Mouse (Mus musculus) hindbrain, embryonic 13.5 days (tissue): ENCODE measurements around the gene Reep6. TPM values are rescaled to one million over a fixed set of nuclear protein-coding genes. Genes with fewer than 3 reads are reported as not detected.
A peak's percentile ranks its signal among the peaks of the same experiment; 100 is the strongest.

Experiments used
- ATAC-seq: fragments of 200-750 bp; cut with Nextera tagmentation; 2 replicates; pipeline ENCODE4 v1.8.0; 2017; ENCODE audit warnings: moderate TSS enrichment; ENCODE audit not compliant: low FRiP score
- H3K27ac ChIP-seq: fragments of 300-500 bp; sonication (generic); 2 replicates; pipeline ENCODE4 v1.5.1; 2015; ENCODE audit warnings: inconsistent platforms, mild to moderate bottlenecking, moderate library complexity
- H3K27me3 ChIP-seq: fragments of 300-500 bp; sonication (generic); 2 replicates; pipeline ENCODE4 v1.6.1; 2015; ENCODE audit warnings: mild to moderate bottlenecking, inconsistent platforms
- H3K36me3 ChIP-seq: fragments of 300-500 bp; sonication (generic); 2 replicates; pipeline ENCODE4 v1.6.1; 2015; ENCODE audit warnings: mild to moderate bottlenecking, inconsistent platforms
- H3K4me1 ChIP-seq: fragments of 300-500 bp; sonication (generic); replicated peaks from 2 replicates; pipeline ENCODE4 v1.6.1; 2015; ENCODE audit warnings: inconsistent platforms
- H3K4me2 ChIP-seq: fragments of 300-500 bp; sonication (generic); 2 replicates; pipeline ENCODE4 v1.6.1; 2015; ENCODE audit warnings: inconsistent platforms, mild to moderate bottlenecking, moderate library complexity
- H3K4me3 ChIP-seq: fragments of 300-500 bp; sonication (generic); 2 replicates; pipeline ENCODE4 v1.5.1; 2015; ENCODE audit warnings: mild to moderate bottlenecking, inconsistent platforms
- H3K9ac ChIP-seq: fragments of 300-500 bp; sonication (generic); 2 replicates; pipeline ENCODE4 v1.6.1; 2015; ENCODE audit warnings: mild to moderate bottlenecking, inconsistent platforms
- H3K9me3 ChIP-seq: fragments of 300-500 bp; sonication (generic); 2 replicates; pipeline ENCODE4 v1.6.1; 2016; ENCODE audit warnings: inconsistent platforms
- WGBS: fragments of 180-500 bp; shearing (Covaris S2); methylation state at CpG from one replicate; pipeline ENCODE4 v1.1.7; 2015; 5-methylcytosine and 5-hydroxymethylcytosine counted together
- polyA plus RNA-seq: library from polyadenylated mRNA; unstranded; fragments of >200 nt; fragmentation: Nextera tagmentation; extraction: Ambion mirVana; gene quantifications from 2 replicates; pipeline ENCODE4 v1.2.1, GENCODE M21; 2015

Gene Reep6
- polyA plus RNA-seq, 1 experiment from 2014 or later, result 3.1 TPM

DNA sequence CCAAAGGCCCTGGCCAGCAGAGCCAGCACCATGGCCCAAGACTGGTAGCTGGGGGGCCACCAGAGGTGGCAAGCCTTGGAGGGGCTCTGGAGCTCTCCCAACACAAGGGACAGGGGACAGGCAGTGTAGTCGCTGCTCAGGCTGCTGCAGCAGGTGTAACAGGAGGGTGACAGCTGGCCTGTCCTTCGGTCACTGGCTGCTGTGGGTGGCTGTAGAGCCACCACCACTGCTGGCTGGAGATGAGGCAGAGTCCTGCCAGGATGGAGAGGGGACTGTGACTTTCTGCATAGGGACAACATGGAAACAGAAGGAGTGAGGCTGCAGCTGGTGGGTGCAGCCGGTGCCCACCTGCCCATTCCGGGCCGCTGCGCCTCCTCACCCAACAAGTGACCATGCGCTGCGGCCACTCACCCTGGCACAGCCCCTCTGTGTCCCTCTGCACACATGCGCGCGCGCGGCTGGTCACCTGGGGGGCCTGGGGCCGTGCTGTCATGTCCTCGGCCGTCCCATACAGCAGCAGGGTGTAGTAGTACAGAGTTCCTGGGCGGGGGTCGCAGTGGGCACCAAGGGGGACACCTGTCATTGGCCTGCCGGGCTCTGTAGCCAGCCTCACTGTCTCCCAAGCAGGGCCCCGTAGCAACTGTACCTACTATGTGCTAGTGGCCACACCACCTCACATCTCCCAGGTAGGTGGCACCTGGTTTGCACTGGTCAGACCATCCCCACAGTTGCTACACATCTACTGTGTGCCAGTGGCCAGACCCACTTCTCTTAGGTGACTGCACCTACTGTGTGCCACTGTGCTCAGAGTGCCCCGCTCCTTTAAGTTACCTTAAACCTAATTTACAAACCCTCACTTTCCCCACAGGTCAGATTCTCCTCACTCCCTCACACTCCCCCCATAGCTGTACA is 7.8 kb upstream of the Reep6 start:
- peaks cover 41% of the 10 kb centered on the region for H3K4me1 ChIP-seq
- peak overlapping the region; percentile 79; the same call in 1 of the 2 replicates for H3K4me2 ChIP-seq
- no peak for ATAC-seq
- peaks cover 22% of the 10 kb centered on the region for H3K36me3 ChIP-seq
- H3K9me3 ChIP-seq, result no peaks in the 10 kb centered on the region
- no peak overlapping the region for H3K27ac ChIP-seq
- WGBS, result 91% methylated on average over 21 of the region's 21 CpGs
- peaks cover 31% of the 10 kb centered on the region for H3K27me3 ChIP-seq
- H3K4me3 ChIP-seq, result no peak overlapping the region
- H3K9ac ChIP-seq, result no peak overlapping the region

DNA sequence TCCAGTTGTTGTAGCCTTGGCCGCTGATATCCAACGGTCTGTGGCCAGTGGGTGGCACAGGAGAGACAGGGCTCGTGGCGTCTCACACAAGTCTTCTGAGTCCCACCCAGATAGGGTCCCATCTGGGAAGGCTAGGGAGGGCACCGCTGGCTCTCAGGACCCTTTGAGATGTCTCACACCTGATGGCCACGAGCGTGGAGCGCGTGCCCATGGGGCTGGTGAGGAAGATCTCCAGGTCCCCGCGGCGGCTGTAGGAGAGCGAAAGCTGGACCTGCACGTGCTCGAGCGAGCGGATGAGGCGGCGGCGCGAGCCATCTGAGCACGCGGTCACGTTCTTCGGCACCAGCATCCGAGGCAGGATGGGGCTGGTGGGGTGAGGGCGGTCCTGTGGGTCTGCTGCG is 6.9 kb upstream of the Reep6 start:
- no peaks in the 10 kb centered on the region for H3K9me3 ChIP-seq
- 5% methylated on average over 28 of the region's 28 CpGs for whole genome bisulfite sequencing
- peaks cover 32% of the 10 kb centered on the region for H3K4me1 ChIP-seq
- peak overlapping the region; percentile 70 for H3K9ac ChIP-seq
- peaks cover 35% of the 10 kb centered on the region for H3K27me3 ChIP-seq
- ATAC-seq, result 0 out of 2 replicates have a peak, but pooled peaks have one; percentile 4
- peaks cover 14% of the 10 kb centered on the region for H3K36me3 ChIP-seq
- peak overlapping the region; percentile 79 for H3K4me2 ChIP-seq
- H3K4me3 ChIP-seq, result peak overlapping the region; percentile 45
- no peak overlapping the region for H3K27ac ChIP-seq

DNA sequence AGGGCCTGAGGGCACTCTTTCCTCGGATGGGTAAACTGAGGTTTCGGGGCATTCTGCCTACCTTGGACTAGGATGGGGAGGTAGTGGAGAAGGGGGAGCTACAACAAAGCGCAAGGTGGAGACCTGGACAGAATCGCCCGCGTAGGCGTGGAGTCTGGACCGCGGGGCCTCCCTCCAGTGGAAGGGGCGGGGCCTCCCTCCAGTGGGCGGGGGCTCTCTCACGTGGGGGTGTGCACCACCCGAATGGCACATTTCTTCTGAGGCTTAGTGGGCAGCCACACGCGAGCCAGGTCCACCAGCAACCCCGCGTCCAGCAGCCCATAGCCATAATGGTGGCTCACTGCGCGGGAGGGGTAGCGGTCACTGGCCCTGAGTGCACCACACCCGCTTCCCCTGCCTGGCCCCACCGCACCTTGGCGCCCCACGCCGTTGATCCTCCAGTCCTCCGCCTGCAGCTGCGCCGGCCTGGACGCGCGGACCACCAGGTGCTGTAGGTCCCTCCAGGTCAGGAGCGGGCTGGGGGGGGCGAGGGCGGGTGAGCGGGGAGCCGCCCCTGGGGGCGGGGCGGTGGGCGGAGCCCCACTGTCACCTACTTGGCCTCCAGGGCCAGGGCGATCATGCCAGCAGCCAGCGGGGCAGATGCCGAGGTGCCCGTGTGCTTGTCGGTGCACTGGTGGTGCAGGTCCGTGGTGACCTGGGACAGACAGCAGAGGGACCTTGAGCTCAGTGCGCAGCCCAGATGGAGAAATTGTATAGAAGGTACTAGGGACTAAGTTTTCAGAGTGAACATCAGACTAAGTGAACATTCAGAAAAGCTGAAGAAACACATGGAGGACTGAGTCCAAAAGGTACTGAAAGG is 6.3 kb upstream of the Reep6 start:
- Histone ChIP-seq H3K4me3 (peak overlapping the region; percentile 45), H3K27ac (no peak overlapping the region), H3K4me2 (peak overlapping the region; percentile 79), H3K9me3 (no peaks in the 10 kb centered on the region), H3K27me3 (peaks cover 39% of the 10 kb centered on the region), H3K4me1 (peaks cover 28% of the 10 kb centered on the region), H3K9ac (peak overlapping the region; percentile 70), H3K36me3 (peaks cover 7% of the 10 kb centered on the region)
- 1% methylated on average over 40 of the region's 46 CpGs for WGBS
- peak; percentile 18; the same call in 1 of the 2 replicates for ATAC-seq

DNA sequence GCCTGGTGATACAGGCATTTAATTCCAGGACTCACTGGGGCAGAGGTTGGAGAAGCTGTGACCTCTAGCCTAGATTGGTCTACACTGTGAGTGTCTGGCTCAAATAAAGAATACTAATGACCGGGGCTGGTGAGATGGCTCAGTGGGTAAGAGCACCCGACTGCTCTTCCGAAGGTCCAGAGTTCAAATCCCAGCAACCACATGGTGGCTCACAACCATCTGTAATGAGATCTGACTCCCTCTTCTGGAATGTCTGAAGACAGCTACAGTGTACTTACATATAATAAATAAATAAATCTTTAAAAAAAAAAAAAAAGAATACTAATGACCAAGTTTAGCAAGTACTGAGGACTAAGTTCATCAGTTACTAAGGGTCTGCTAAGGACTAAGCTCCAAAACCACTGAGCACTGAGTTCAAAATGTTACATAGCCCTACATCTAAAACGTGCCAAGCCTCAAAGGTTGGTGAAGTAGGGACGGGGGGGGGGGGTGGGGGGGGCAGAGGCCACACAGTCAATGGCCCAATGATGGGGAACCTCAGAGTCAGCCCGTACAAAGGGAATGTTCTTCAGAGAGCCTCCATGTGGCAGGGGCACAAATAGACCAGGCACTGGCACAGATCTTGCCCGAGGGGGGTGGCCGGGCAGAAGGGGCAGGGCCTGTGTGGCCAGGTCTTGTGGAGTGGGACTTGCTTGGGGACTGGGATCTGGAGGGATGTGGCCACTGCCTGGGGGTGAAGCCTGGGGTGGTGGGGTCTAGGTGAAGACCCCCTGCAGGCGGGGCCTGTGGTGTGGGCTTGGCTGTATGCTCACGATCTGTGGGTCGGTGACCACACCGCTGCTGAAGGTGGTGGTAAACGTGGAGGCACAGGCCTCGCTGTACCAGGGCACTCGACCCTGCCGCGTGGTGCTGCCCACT is 5.4 kb upstream of the Reep6 start:
- Histone ChIP-seq H3K9ac (no peak overlapping the region), H3K36me3 (no peaks in the 10 kb centered on the region), H3K4me1 (peaks cover 24% of the 10 kb centered on the region), H3K27me3 (peaks cover 39% of the 10 kb centered on the region), H3K27ac (no peak overlapping the region), H3K9me3 (no peaks in the 10 kb centered on the region), H3K4me3 (peak overlapping the region; percentile 45; the same call in 1 of the 2 replicates), H3K4me2 (peak overlapping the region; percentile 79)
- no peak for ATAC-seq
- WGBS, result 82% methylated on average over 17 of the region's 17 CpGs

DNA sequence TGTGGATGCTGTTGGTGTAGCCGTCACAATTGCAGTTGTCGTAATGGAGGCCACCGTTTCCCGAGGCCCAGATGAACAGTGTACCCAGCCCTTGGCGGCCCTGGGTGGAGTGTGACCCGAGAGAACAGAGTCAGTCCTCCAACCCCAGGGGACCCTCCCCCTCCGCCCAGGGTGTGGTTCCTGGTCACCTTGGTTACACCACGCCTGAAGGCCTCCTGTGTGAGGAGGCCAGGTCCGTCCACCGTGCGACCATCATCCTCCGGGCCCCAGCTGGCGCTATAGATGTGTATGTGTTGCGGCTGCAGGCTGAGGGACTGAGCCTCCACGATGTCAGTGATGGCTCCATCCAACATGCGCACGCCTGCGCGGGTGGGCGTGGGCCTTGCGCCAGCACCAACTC is 4.7 kb upstream of the Reep6 start:
- H3K27me3 ChIP-seq, result peaks cover 39% of the 10 kb centered on the region
- H3K4me3 ChIP-seq, result no peak overlapping the region
- H3K4me2 ChIP-seq, result no peak overlapping the region
- no peaks in the 10 kb centered on the region for H3K36me3 ChIP-seq
- WGBS, result 84% methylated on average over 21 of the region's 21 CpGs
- H3K4me1 ChIP-seq, result peaks cover 20% of the 10 kb centered on the region
- H3K27ac ChIP-seq, result no peak overlapping the region
- no peaks in the 10 kb centered on the region for H3K9me3 ChIP-seq
- H3K9ac ChIP-seq, result no peak overlapping the region
- no peak for ATAC-seq

DNA sequence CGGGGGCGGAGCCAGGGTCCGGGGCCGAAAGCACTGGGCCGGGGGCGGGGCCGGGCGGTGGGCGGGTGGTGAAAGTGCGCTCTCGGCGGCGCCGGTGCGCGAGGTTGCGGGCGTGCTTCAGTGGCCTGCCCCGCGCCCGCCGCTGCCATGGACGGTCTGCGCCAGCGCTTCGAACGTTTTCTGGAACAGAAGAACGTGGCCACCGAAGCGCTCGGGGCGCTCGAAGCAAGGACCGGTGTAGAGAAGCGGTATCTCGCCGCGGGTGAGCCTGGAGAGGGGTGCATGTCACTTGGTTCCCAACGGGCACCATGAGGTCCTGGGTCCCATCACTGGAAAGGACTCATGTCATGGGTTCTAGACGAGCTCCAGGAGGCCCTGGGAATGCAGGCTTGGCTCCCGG is 331 bp downstream of the Reep6 start:
- no peak; the same call in 1 of the 2 replicates for ATAC-seq
- Histone ChIP-seq H3K36me3 (no peaks in the 10 kb centered on the region), H3K27ac (no peak overlapping the region), H3K9ac (peak overlapping the region; percentile 68), H3K4me3 (peak overlapping the region; percentile 46), H3K27me3 (peaks cover 45% of the 10 kb centered on the region), H3K4me2 (peak overlapping the region; percentile 79), H3K4me1 (peaks cover 17% of the 10 kb centered on the region), H3K9me3 (no peaks in the 10 kb centered on the region)
- 2% methylated on average over 34 of the region's 41 CpGs for WGBS

DNA sequence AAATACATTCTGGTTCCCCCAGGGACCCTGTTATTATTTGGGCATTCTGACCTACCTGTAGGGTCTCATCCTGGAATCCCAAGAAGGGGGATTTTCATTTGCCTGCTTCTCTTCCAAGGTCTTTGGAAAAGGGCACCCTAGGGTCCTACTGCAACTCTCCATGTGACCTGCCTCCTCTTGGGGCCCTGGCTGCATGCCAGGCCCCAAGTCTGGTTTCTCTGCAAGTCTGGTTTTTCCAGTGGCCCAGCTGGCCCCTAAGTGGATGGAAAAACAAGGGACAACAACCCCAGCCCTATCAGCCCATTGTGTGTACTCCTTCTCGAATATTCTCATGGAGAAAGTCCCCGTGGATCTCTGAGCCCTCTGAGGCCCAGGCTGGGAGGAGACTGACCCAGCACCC is 1.1 kb downstream of the Reep6 start:
- H3K4me2 ChIP-seq, result no peak overlapping the region
- H3K9ac ChIP-seq, result peak overlapping the region; percentile 68; the same call in 1 of the 2 replicates
- H3K4me3 ChIP-seq, result peak overlapping the region; percentile 46; the same call in 1 of the 2 replicates
- H3K9me3 ChIP-seq, result no peaks in the 10 kb centered on the region
- peaks cover 46% of the 10 kb centered on the region for H3K27me3 ChIP-seq
- peaks cover 17% of the 10 kb centered on the region for H3K4me1 ChIP-seq
- 0 out of 2 replicates have a peak, but pooled peaks cover 3% of the 10 kb centered on the region for H3K36me3 ChIP-seq
- no peak for ATAC-seq
- whole genome bisulfite sequencing, result 60% methylated on average over 2 of the region's 2 CpGs
- H3K27ac ChIP-seq, result no peak overlapping the region

DNA sequence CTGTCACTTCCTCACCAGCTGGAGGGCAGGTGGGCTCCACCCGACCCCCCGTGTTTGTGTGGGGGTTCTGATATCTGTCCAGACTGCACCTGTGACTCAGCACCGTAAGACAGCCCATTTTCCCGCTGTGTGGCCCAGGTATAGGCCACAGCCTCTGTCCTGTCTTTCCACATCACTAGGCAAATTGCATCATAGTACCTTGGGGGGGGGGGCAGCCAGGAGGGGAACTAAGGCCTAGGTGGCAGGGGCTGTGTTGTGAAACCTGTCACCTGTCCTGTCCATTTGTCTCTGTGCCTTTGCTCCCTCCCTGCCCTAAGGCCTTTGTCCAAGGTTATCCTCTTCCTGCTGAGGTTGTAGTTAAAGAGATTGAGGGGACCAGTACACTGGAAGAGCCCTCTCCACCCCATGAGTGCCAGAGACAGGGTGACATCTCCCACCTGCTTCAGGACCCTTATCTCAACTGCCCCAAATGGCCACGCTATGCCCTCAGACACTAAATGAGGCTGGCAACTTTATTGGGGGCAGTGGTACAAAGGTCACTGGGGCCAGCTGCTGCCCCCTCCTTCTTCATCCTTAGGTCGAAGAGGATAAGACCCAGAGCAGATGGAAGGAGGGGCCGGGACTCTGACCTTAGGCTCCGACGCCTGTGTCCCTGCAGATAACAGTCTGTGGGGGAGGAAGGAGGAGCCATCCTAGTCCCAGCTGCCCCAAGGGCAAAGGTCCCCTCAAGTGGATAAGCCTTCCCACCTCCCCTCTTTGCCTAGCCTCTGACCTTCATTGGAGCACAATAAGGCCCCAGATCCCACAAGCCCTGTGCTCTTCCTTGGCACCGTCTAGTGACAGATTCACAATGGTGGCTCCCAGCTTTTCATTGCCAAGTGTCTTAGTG is 2.1 kb downstream of the Reep6 start:
- H3K27me3 ChIP-seq, result peaks cover 50% of the 10 kb centered on the region
- H3K36me3 ChIP-seq, result 0 out of 2 replicates have a peak, but pooled peaks cover 3% of the 10 kb centered on the region
- no peak overlapping the region for H3K4me2 ChIP-seq
- WGBS, result 73% methylated on average over 10 of the region's 10 CpGs
- no peak overlapping the region for H3K9ac ChIP-seq
- H3K4me1 ChIP-seq, result peaks cover 17% of the 10 kb centered on the region
- no peak overlapping the region for H3K27ac ChIP-seq
- no peaks in the 10 kb centered on the region for H3K9me3 ChIP-seq
- ATAC-seq, result no peak
- H3K4me3 ChIP-seq, result no peak overlapping the region

DNA sequence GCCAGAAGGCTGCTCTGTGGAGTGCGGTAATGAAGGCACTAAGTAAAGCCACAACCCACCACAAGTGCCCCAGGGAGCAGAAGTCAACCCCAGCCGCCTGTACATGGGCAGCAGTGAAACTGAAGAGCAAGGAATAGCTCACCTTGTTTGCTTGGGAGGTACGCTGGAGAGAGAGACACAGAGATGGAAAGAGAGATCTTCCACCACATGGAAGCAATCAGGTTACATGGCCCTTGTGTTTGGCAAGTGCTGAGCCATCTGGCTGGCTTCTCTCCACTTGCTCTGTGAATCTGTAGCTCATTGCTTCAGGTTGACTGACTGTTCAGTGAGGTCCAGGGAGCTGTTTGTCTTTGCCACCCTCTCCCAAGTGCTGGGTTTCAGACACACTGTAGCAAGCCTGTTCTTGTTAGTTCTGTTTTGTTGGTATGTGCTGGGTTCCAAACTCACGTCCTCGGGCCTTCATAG is 2.8 kb downstream of the Reep6 start:
- WGBS, result 84% methylated on average over 5 of the region's 5 CpGs
- no peak for ATAC-seq
- H3K4me2 ChIP-seq, result no peak overlapping the region
- H3K27me3 ChIP-seq, result peaks cover 48% of the 10 kb centered on the region
- 0 out of 2 replicates have a peak, but pooled peaks cover 3% of the 10 kb centered on the region for H3K36me3 ChIP-seq
- H3K27ac ChIP-seq, result no peak overlapping the region
- H3K4me1 ChIP-seq, result peaks cover 17% of the 10 kb centered on the region
- H3K4me3 ChIP-seq, result no peak overlapping the region
- no peak overlapping the region for H3K9ac ChIP-seq
- H3K9me3 ChIP-seq, result no peaks in the 10 kb centered on the region

DNA sequence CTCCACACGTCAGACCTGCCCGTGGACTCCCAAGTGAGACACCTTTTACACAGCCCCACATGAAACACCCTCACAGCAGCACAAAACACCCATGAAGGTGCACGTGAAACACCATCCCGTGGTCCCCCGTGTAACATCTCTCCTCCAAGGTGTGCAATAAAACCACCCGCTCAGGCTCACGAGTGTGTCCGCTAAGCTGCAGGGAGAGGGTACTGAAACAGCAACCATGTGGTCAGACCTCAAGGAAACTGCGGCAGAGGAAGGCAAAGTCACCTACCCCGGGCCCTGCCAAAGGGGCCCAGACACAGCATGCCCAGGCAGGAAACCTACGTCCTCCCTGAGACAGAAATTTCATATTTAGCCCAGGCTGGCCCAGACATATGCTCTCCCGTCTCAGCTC is 6.5 kb downstream of the Reep6 start:
- ATAC-seq, result no peak
- Histone ChIP-seq H3K27ac (no peak overlapping the region), H3K9me3 (no peaks in the 10 kb centered on the region), H3K36me3 (0 out of 2 replicates have a peak, but pooled peaks cover 3% of the 10 kb centered on the region), H3K4me1 (peaks cover 2% of the 10 kb centered on the region), H3K4me2 (no peak overlapping the region), H3K9ac (peak overlapping the region; percentile 13; the same call in 1 of the 2 replicates), H3K27me3 (peaks cover 60% of the 10 kb centered on the region), H3K4me3 (no peak overlapping the region)
- WGBS, result 90% methylated on average over 12 of the region's 12 CpGs
